Mouse (Mus musculus): ENCODE measurements around the gene Gm10392.

- TF ChIP-seq EP300 (IDR thresholded peaks at IDR 0.05; ENCODE audit: low read depth) (no peak), CTCF (IDR thresholded peaks at IDR 0.05; ENCODE audit: low read depth) (no peak)
Measured at GRCm38 (mm10) chr11:77468397-77468796, 50.6 kb downstream of the Gm10392 start.
